Mouse (Mus musculus): ENCODE data around the gene Haus4.

DNA sequence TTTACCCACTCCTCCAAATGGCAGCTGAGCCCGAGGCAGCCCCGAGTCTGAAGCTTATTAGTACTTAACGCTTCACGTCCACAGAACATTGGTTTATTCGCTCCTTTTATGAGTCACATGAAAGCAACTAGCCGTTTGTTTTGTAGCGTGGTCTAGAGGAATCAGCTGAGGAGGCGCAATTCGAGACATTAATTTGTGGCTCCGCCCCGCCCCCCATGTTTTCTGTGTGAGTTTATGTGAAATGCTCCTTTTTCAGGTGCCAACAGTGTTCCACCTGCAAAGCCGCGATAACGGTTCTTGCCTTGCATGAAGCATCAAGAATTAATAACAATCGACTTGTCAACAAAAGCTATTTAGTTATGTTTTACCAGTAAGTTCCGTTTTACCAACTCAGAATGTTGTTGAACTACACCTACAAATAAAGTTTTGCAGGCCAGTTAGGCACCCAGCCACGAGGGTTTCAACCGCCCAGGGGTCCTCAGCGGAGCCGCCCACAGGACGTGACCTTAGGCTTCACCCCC, 902 bp downstream of the Haus4 start:
- no peak for TF ChIP-seq CTCF (IDR thresholded peaks at IDR 0.05; ENCODE audit: low read depth)
- TF ChIP-seq EP300 (IDR thresholded peaks at IDR 0.05; ENCODE audit: low read depth) = no peak; the same call in 1 of the 2 replicates

Data from heart, postnatal 0 days (tissue).